8 mouse cellular contexts compared by ENCODE assay signal in the genomic region with DNA sequence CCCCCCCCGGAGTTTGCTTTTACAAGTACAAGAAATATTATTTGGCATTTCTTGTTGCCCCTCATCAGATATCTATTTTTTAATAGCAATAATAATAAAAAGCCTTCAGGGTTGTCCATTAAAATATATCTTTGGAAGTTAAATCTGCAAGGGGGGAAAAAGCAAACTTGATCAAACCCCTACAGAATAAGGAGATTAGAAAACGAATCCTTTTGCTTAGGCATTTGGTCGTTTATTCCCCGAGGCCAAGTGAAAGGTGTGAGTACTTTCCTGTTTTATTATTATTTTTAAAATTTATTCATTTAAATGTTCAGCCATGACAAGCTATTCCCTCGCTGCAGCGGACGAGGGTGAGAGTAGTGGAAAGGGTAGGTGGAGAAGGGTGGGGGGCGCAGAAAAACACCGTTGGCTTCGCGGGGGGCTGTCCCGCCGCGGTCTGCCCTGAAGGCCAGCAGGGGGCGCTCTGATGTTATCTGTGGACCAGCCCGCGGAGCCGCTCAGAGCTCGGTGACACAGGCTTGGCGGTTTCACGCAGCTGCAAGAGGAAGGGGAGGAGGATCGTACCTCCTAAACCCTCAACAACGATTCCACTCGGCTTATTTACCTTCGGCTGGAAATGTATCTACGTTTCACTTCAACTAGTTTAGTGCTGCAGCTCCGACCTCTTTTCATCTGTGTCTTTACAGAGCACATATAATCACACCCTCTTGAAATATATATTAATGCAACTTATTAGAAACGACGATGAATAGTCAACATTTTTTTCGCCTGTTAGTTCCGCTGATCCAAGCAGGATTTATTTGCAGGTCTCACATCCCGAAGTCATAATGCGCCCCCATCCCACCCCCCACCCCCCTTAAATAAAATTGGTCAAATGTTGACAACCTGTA.
A peak's percentile ranks its signal among the peaks of the same experiment; 100 is the strongest.
DNase-seq lines count a peak whose midpoint lies in the region; ATAC-seq and TF ChIP-seq lines count a peak whose summit lies in the region.

No protein-coding gene starts in this region.

- peaks cover 93% of the 10 kb centered on the region for H3K27me3 ChIP-seq in forebrain, embryonic 10.5 days (ENCODE audit: poor library complexity, severe bottlenecking)
- peaks cover 7% of the 10 kb centered on the region for H3K27me3 ChIP-seq in heart, embryonic 14.5 days (ENCODE audit: control insufficient read depth, insufficient read depth, low read length)
- H3K27me3 ChIP-seq in liver, adult 2 months (ENCODE audit: control insufficient read depth, insufficient read depth, low read length) = peaks cover 21% of the 10 kb centered on the region
- H3K27me3 ChIP-seq in stomach, embryonic 15.5 days (replicated peaks) = no peaks in the 10 kb centered on the region; the same call in 1 of the 2 replicates

- H3K27ac ChIP-seq in bone marrow, adult 2 months (ENCODE audit: control insufficient read depth, insufficient read depth, low read depth, low read length, poor library complexity) = no peak overlapping the region
- H3K27ac ChIP-seq in forebrain, embryonic 10.5 days = peak overlapping the region; percentile 65
- peak overlapping the region in 1 of 2 experiments; percentile 50; a peak in 1 of 4 replicates for H3K27ac ChIP-seq in heart, embryonic 14.5 days (replicated peaks in 1 of 2; ENCODE audit: control insufficient read depth in 1 of 2, insufficient read depth in 1 of 2, low read depth in 2 of 2, low read length in 2 of 2)
- no peak overlapping the region for H3K27ac ChIP-seq in liver, adult 2 months (replicated peaks; ENCODE audit: insufficient read depth, low read depth, low read length)
- H3K27ac ChIP-seq in stomach, embryonic 15.5 days = no peak overlapping the region; the same call in 1 of the 2 replicates

- no peaks in the 10 kb centered on the region for H3K79me2 ChIP-seq in liver, adult 2 months (ENCODE audit: control insufficient read depth, insufficient read depth, low read length)

- TF ChIP-seq CTCF in bone marrow, adult 2 months (IDR thresholded peaks at IDR 0.05; ENCODE audit: control insufficient read depth, insufficient read depth, low read length) = peak; percentile 62
- TF ChIP-seq CTCF in liver, adult 2 months (IDR thresholded peaks at IDR 0.05; ENCODE audit: low read depth, low read length) = peak; percentile 90

- peak; percentile 45; the same call in 1 of the 2 replicates for ATAC-seq in heart, embryonic 14.5 days (ENCODE audit: insufficient number of reproducible peaks, insufficient read depth, low FRiP score, low read depth)
- peak; percentile 41; the same call in 1 of the 2 replicates for ATAC-seq in stomach, embryonic 15.5 days (ENCODE audit: insufficient read depth, low FRiP score, low read depth)

- H3K9ac ChIP-seq in heart, embryonic 14.5 days (ENCODE audit: low read length) = peak overlapping the region; percentile 66
- no peak overlapping the region for H3K9ac ChIP-seq in liver, adult 2 months (ENCODE audit: low read depth, low read length)
- H3K9ac ChIP-seq in stomach, embryonic 15.5 days = no peak overlapping the region

- H3K4me1 ChIP-seq in bone marrow, adult 2 months (ENCODE audit: control insufficient read depth, insufficient read depth, low read length) = no peaks in the 10 kb centered on the region
- H3K4me1 ChIP-seq in forebrain, embryonic 10.5 days = peaks cover 85% of the 10 kb centered on the region
- H3K4me1 ChIP-seq in heart, embryonic 14.5 days (ENCODE audit: control insufficient read depth in 2 of 2, insufficient read depth in 2 of 2, low read length in 2 of 2) = peaks cover 19 to 37% of the 10 kb centered on the region in 2 experiments
- 0 out of 2 replicates have a peak, but pooled peaks cover 1% of the 10 kb centered on the region for H3K4me1 ChIP-seq in liver, adult 2 months (ENCODE audit: control insufficient read depth, insufficient read depth, low read length)
- peaks cover 35% of the 10 kb centered on the region for H3K4me1 ChIP-seq in stomach, embryonic 15.5 days

- H3K9me3 ChIP-seq in forebrain, embryonic 10.5 days = no peaks in the 10 kb centered on the region
- no peaks in the 10 kb centered on the region for H3K9me3 ChIP-seq in heart, embryonic 14.5 days (ENCODE audit: control insufficient read depth, low read length)
- H3K9me3 ChIP-seq in stomach, embryonic 15.5 days = no peaks in the 10 kb centered on the region

- H3K4me2 ChIP-seq in heart, embryonic 14.5 days (ENCODE audit: low read length) = peak overlapping the region; percentile 82
- peak overlapping the region; percentile 60 for H3K4me2 ChIP-seq in stomach, embryonic 15.5 days

- no peaks in the 10 kb centered on the region for H3K36me3 ChIP-seq in forebrain, embryonic 10.5 days (replicated peaks)
- H3K36me3 ChIP-seq in heart, embryonic 14.5 days (ENCODE audit: control insufficient read depth, insufficient read depth, low read length) = no peaks in the 10 kb centered on the region
- no peaks in the 10 kb centered on the region for H3K36me3 ChIP-seq in liver, adult 2 months (ENCODE audit: control insufficient read depth, insufficient read depth, low read length)
- H3K36me3 ChIP-seq in stomach, embryonic 15.5 days = no peaks in the 10 kb centered on the region

- peak; percentile 87 for DNase-seq in A20 (ENCODE audit: low read depth, low spot score)
- DNase-seq in forebrain, embryonic 10.5 days (ENCODE audit: extremely low spot score, low spot score) = peak; percentile 90
- peak; percentile 95 for DNase-seq in kidney, postnatal 10 days
- DNase-seq in liver, adult 2 months (ENCODE audit: extremely low read depth, low read depth, low spot score) = peak; percentile 43
- peak; percentile 18 for DNase-seq in naive thymus-derived CD4-positive, alpha-beta T cell, adult 2 months (ENCODE audit: low read depth)

- H3K4me3 ChIP-seq in bone marrow, adult 2 months (replicated peaks; ENCODE audit: control insufficient read depth, low read depth, low read length) = no peak overlapping the region
- peak overlapping the region; percentile 45 for H3K4me3 ChIP-seq in forebrain, embryonic 10.5 days
- peak overlapping the region; percentile 34 to 46 for H3K4me3 ChIP-seq in heart, embryonic 14.5 days (ENCODE audit: control insufficient read depth in 1 of 2, insufficient read depth in 1 of 2, low read depth in 1 of 2, low read length in 2 of 2)
- H3K4me3 ChIP-seq in liver, adult 2 months (ENCODE audit: insufficient read depth, low read depth, low read length) = no peak overlapping the region
- H3K4me3 ChIP-seq in stomach, embryonic 15.5 days (replicated peaks) = peak overlapping the region; percentile 33

- WGBS in bone marrow, adult 2 months = 2% methylated on average over 33 of the region's 33 CpGs
- WGBS in forebrain, embryonic 10.5 days = under 1% methylated on average over 33 of the region's 33 CpGs
- WGBS in heart, embryonic 14.5 days = 1% methylated on average over 33 of the region's 33 CpGs
- 1% methylated on average over 33 of the region's 33 CpGs for WGBS in liver, adult 2 months
- WGBS in stomach, embryonic 15.5 days = 1% methylated on average over 33 of the region's 33 CpGs

- TF ChIP-seq POLR2A in bone marrow, adult 2 months (IDR thresholded peaks at IDR 0.05; ENCODE audit: borderline replicate concordance, control insufficient read depth, low read depth, low read length) = no peak
- no peak for TF ChIP-seq POLR2A in liver, adult 2 months (IDR thresholded peaks at IDR 0.05; ENCODE audit: extremely low read depth, insufficient read depth, low read length)

Comparison
In these comparisons a context has a peak if more than half of its experiments do, and no peak if none do; other contexts are left out.
1. DNase-seq: peak in every context shown above with its lines; median percentile 95 in kidney, postnatal 10 days; 90 in forebrain, embryonic 10.5 days; 87 in A20; 43 in liver, adult 2 months; 18 in naive thymus-derived CD4-positive, alpha-beta T cell, adult 2 months.
2. H3K4me3 ChIP-seq: peak in forebrain, embryonic 10.5 days (single experiment), heart, embryonic 14.5 days (2 of 2) and stomach, embryonic 15.5 days (single experiment); none in bone marrow, adult 2 months (single experiment) and liver, adult 2 months (single experiment).